Mouse (Mus musculus) left cerebral cortex, adult 18-20 months (tissue): ENCODE measurements around the gene Eif2ak1. TPM values are rescaled to one million over a fixed set of nuclear protein-coding genes. Genes with fewer than 3 reads are reported as not detected.
"Not testable (repeated sequence)": the region's sequence is repeated elsewhere in the genome, so short reads cannot be mapped to it uniquely, and the experiment has no call there.

Experiments used
- DNase-seq, 2 experiments: peaks; one replicate each; pipeline ENCODE4 v3.0.0; 2021 to 2022; ENCODE audit warnings: low spot score in 2 of 2, mixed read lengths in 1 of 2
- long read RNA-seq, 2 experiments: library from polyadenylated mRNA; stranded (forward); transcript quantifications; one replicate each; pipeline ENCODE4 v2.0.0; 2021
- total RNA-seq, 2 experiments: library from RNA; stranded (reverse); gene quantifications; 2 replicates each; pipeline ENCODE4 v1.2.3; 2021

Eif2ak1 gene
- total RNA-seq: 10 to 100 TPM; 43.8 to 45.4 TPM
- long read RNA-seq, experiment 1, full-length matches to known transcripts: 86 of 126 reads
- long read RNA-seq, experiment 1, partial matches to known transcripts: 8 of 126 reads
- long read RNA-seq, experiment 1, other reads (novel, unspliced or antisense): 32 of 126 reads
- long read RNA-seq, experiment 2, full-length matches to known transcripts: 60 of 84 reads
- long read RNA-seq, experiment 2, partial matches to known transcripts: 7 of 84 reads
- long read RNA-seq, experiment 2, other reads (novel, unspliced or antisense): 17 of 84 reads

- DNase-seq: peak; percentile 87 to 90
Observed at GRCm38 (mm10) chr5:143817116-143817930, at the start of gene Eif2ak1. Eif2ak1 (plus strand) TSS chr5:143817788.

GRCm38 (mm10) chr5:143781951-143782350, 35.6 kb upstream of the Eif2ak1 start:
- no peak for DNase-seq

- DNase-seq: no peak
Observed at GRCm38 (mm10) chr5:143785391-143785790, 32.2 kb upstream of the Eif2ak1 start.

DNA sequence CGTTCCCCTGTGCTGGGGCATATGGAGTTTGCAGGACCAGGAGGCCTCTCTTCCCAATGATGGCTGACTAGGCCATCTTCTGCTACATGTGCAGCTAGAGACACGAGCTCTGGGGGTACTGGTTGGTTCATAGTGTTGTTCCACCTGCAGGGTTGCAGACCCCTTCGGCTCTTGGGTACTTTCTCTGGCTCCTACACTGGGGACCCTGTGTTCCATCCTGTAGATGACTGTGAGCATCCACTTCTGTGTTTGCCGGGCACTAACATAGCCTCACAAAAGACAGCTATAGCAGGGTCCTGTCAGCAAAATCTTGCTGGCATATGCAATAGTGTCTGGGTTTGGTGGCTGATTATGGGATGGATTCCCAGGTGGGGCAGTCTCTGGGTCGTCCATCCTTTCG, 16.4 kb upstream of the Eif2ak1 start:
- not testable (repeated sequence) for DNase-seq

- no peak for DNase-seq
Observed at GRCm38 (mm10) chr5:143804056-143804765, 13.4 kb upstream of the Eif2ak1 start.

- no peak for DNase-seq
Observed at GRCm38 (mm10) chr5:143807268-143807667, 10.3 kb upstream of the Eif2ak1 start.

GRCm38 (mm10) chr5:143809421-143810090, 8.0 kb upstream of the Eif2ak1 start:
- no peak for DNase-seq

- no peak for DNase-seq
Observed at GRCm38 (mm10) chr5:143811653-143812052, 5.9 kb upstream of the Eif2ak1 start.

DNA sequence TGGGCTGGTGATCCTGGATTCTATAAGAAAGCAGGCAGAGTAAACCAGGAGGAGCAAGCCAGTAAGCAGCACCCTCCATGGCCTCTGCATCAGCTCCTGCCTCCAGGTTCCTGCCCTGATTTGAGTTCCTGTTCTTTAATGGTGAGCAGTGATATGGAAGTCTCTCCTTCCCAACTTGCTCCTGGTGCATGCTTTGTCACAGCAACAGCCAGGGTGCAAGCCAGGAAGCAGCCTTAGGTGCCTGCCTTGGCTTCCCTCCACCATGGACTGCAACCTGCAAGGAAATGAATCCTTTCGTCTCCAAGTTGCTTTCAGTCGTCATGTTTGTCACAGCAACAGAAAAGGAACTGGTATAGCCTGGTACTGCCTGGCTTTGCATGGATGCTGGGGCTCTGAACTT, 3.0 kb upstream of the Eif2ak1 start:
- no peak for DNase-seq

DNA sequence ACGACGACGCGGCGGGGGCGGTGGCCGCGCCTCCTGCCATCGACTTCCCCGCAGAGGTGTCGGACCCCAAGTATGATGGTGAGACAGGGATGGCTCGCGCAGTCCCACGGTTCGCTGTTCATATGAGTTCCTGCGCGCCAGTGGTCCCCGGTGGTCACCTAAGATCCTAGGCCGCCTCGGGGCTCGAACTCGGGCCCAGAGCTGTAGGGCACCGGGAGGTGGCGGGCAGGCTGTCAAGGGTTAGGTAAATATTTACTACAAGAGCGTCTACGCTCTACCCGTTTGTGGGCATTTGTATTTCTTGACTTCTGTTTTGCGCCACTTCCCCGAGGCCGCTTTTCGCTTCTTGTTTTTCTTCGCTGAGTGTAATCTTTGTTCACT, 333 bp downstream of the Eif2ak1 start:
- DNase-seq: no peak

GRCm38 (mm10) chr5:143818461-143818860, 873 bp downstream of the Eif2ak1 start:
- no peak for DNase-seq

DNA sequence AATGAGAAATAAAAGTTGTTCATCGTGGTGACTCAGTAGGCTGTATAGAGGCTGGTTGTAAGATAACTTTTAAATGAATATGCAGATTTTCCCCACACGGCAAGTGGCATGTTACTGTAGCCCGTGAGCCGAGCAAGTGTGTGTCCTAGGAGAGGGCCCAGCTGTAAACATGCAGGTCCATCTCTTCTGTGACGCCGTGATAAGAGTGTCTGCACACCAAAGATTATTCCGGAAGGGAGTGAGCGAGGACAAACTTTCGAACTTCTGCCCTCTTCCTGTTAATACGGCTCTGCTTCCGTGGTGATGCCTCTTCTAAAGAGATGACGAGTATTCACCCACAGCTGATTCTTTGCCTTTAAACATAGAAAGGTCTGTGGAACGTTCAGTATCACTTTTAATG, 1.4 kb downstream of the Eif2ak1 start:
- no peak for DNase-seq

- no peak for DNase-seq
Observed at GRCm38 (mm10) chr5:143819906-143820660, 2.5 kb downstream of the Eif2ak1 start.

- no peak for DNase-seq
Observed at GRCm38 (mm10) chr5:143820820-143821219, 3.2 kb downstream of the Eif2ak1 start.

GRCm38 (mm10) chr5:143871547-143872169, 54.1 kb downstream of the Eif2ak1 start:
- no peak for DNase-seq

DNA sequence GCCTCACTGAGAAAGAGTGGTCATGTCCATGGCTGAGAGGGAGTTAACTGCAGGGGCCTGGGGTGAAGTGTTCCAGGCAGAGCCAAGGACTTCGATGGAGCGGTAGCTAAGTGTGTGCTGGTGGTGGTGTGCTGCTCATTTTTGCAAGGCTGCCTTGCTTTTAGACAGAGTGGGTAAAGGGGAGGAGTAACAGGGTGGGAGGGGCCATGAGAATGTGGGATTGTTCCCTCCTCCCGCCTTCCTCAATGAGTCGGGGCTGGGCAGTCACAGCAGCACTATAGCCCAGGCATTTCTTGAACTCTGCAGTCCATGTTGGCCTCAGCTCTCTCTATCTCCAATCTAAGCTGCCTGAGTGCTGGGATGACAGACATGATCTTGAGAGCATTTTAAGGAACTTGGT, 57.0 kb downstream of the Eif2ak1 start:
- no peak for DNase-seq

DNA sequence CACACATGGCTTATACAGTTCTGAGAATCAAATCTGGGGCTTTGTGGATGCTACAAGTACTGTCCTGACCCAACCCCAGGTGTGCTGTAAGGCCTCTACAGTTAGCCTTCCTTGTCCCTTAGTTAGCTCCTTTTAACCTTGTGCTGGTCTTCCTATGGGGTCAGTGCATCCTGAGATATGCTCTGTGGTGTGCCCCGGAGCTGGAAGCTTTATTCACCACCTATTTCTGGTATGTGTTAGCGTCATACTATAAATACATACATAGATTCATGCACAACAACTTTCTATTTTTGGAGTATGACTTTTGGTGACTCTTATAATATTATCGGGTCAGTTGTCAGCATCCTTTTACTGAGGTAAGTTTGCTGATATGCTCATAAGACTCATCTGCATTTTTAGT, 67.7 kb downstream of the Eif2ak1 start:
- no peak for DNase-seq

GRCm38 (mm10) chr5:143890741-143891140, 73.2 kb downstream of the Eif2ak1 start:
- DNase-seq: no peak

DNA sequence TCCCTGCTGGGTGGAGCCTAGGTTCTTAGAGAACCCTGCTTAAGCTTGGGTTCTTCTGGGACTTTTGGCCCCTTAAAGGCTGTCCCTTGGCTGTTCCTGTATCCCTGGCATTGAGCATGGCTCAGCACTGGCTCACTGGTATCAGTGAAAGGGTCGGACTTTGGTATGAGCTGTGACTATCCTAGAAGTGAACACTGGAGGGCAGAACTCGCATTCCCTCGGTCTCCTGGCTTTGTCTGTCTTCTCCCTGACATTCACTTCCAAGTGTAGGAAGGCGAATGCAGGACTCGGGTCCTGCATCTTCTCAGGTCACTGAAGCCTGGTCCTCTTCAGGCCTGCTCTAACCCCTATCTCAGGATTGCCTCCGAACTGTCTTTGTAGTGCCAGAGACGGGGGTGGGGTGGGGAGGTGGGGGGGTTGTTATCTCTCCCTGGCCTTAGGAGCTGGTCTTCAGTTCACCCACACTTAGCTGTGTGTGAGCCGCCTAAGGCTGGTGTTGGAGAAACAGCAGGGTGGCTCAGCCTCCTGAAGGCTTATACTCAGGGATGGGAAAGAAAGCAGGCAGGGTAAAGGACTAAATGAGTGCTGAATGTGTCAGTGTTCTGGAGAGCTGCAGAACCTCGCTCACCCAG, 74.8 kb downstream of the Eif2ak1 start:
- DNase-seq: peak in 1 of 2 experiments; percentile 26

DNA sequence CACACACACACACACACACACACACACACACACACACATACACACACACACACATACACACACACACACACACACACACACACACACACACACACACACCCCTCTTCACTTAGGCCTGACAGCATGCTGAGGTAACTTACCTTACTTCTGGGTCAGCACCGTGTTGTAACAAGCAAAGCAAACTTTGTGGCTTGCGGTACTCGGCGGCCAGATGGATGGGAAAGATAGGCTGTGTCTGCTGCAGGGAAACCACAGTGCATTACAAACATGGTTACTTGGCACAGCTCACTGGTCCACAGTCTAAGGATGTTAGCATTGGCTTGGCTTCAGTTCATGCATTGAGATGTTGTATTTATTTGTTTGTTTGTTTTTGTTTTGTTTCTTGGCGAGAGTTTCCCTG, 75.8 kb downstream of the Eif2ak1 start:
- no peak for DNase-seq
